Mouse (Mus musculus) heart, adult 2 months (tissue): Measurements from ENCODE around the gene Ptprq. TPM values are rescaled to one million over a fixed set of nuclear protein-coding genes. Genes with fewer than 3 reads are reported as not detected.

Experiments used
- DNase-seq, 2 experiments: peaks; one replicate each; pipeline ENCODE4 v3.0.0; 2021
- H3K27ac ChIP-seq: fragments of 200-600 bp; 2 replicates; pipeline ENCODE4 v1.8.1; 2022
- H3K27me3 ChIP-seq: fragments of 200-500 bp; 2 replicates; pipeline ENCODE4 v1.6.1; 2012; ENCODE audit warnings: mild to moderate bottlenecking, low read length, inconsistent platforms, mixed read lengths; ENCODE audit not compliant: control insufficient read depth, insufficient read depth
- H3K36me3 ChIP-seq: fragments of 200-500 bp; 2 replicates; pipeline ENCODE4 v1.6.1; 2012; ENCODE audit warnings: low read length, inconsistent platforms; ENCODE audit not compliant: control insufficient read depth, insufficient read depth
- H3K4me1 ChIP-seq: fragments of 200-500 bp; 2 replicates; pipeline ENCODE4 v1.6.1; 2011; ENCODE audit warnings: low read length; ENCODE audit not compliant: control insufficient read depth, insufficient read depth
- H3K4me3 ChIP-seq: fragments of 200-600 bp; 2 replicates; pipeline ENCODE4 v1.8.1; 2022
- H3K79me2 ChIP-seq: fragments of 200-500 bp; replicated peaks from 2 replicates; pipeline ENCODE4 v1.6.1; 2012; ENCODE audit warnings: mild to moderate bottlenecking, inconsistent platforms, low read length, moderate library complexity, mixed read lengths; ENCODE audit not compliant: control insufficient read depth, insufficient read depth
- H3K9ac ChIP-seq: fragments of 200-500 bp; 2 replicates; pipeline ENCODE4 v1.6.1; 2012; ENCODE audit warnings: low read depth, mild to moderate bottlenecking, control low read depth, inconsistent platforms, low read length, mixed read lengths
- CTCF ChIP-seq: fragments of 200-600 bp; IDR thresholded peaks from 2 replicates; pipeline ENCODE4 v1.8.1; 2022; ENCODE audit warnings: antibody characterized with exemption, mild to moderate bottlenecking, moderate library complexity
- EP300 ChIP-seq: fragments of 200-500 bp; IDR thresholded peaks from 2 replicates; pipeline ENCODE4 v1.6.1; 2011; ENCODE audit warnings: low read depth, low read length, control low read depth; ENCODE audit not compliant: insufficient read depth
- POLR2A ChIP-seq: fragments of 200-500 bp; IDR thresholded peaks from 2 replicates; pipeline ENCODE4 v1.6.1; 2011; ENCODE audit warnings: mild to moderate bottlenecking, low read depth, low read length, control low read depth; ENCODE audit not compliant: insufficient read depth
- WGBS: fragments of 180-500 bp; shearing (Covaris S2); methylation state at CpG from one replicate; pipeline ENCODE4 v1.1.7; 2018; 5-methylcytosine and 5-hydroxymethylcytosine counted together
- intact Hi-C: fragments of 180-260 bp; cut with DNase I; formaldehyde crosslinking; loops from one replicate; pipeline ENCODE4 v1.15.1; 2025
- polyA plus RNA-seq: library from polyadenylated mRNA; depleted of rRNA; stranded (reverse); fragments of >200 nt; gene quantifications from 2 replicates; pipeline ENCODE4 v1.2.3, GENCODE M21; 2012
- total RNA-seq, 2 experiments: library from RNA; stranded (reverse); gene quantifications; 2 replicates each; pipeline ENCODE4 v1.2.3; 2021

The Ptprq gene
- total and polyA plus RNA-seq, 3 experiments: not detected

GRCm38 (mm10) chr10:107494568-107494967 lies 225.3 kb downstream of the Ptprq start, which contains the start of gene Myf6:
Gene Myf6 (minus strand): TSS chr10:107494737.
- no peak for TF ChIP-seq CTCF
- no peak for TF ChIP-seq EP300
- TF ChIP-seq POLR2A: no peak
- intact Hi-C loops: no loop called here
- Histone ChIP-seq H3K36me3 (peaks cover 2% of the 10 kb centered on the region; the same call in 1 of the 2 replicates), H3K79me2 (no peaks in the 10 kb centered on the region), H3K4me1 (no peaks in the 10 kb centered on the region), H3K27ac (no peak within 1 kb of the TSS), H3K4me3 (no peak within 1 kb of the TSS), H3K9ac (no peak within 1 kb of the TSS), H3K27me3 (no peaks in the 10 kb centered on the region)
- no peak for DNase-seq
- 89% methylated on average over 6 of the region's 6 CpGs for WGBS

DNA sequence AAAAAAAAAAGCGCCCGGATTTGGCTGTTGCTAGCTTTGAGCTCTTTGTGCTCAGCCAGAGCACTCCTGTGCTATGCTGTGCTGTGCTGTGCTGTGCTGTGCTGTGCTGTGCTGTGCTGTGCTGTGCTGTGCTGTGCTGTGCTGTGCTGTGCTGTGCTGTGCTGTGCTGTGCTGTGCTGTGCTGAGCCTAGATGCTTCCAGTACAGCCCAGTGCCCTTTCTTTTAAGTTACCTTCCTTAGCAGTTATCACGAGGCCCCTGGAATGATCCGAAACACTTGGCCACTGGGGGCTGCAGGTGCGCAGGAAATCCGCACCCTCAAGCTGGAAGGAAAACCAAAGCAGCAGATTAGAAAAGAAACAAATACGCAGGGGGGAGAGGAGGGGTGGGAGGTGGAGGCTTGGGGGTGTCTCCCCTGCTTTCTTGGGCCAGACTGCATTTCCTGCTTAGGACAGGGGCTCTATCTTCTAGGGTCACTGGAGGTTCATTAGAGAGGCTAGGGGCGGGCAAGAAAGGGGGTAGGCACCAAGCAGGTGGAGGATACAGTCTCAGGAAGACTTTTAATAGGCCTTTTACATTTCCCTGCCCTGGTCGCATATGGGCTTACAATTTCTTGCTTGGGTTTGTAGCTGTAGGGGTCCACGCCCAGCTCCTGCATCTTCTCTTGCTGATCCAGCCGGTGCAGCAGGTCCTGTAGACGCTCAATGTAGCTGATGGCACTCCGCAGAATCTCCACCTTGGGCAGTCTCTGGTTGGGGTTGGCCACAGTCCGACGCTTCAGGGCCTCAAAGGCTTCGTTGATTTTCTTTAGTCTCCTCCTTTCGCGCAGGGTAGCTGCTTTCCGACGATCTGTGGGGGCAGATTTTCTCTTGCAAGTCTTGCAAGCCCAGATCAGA lies 226.0 kb downstream of the Ptprq start:
- no peak overlapping the region for H3K27ac ChIP-seq
- no peaks in the 10 kb centered on the region for H3K27me3 ChIP-seq
- TF ChIP-seq EP300 (no peak), POLR2A (no peak), CTCF (no peak)
- H3K9ac ChIP-seq: no peak overlapping the region
- intact Hi-C loops: no loop called here
- H3K4me3 ChIP-seq: no peak overlapping the region
- no peak for DNase-seq
- 52% methylated on average over 20 of the region's 20 CpGs for WGBS
- H3K79me2 ChIP-seq: no peaks in the 10 kb centered on the region
- H3K36me3 ChIP-seq: no peaks in the 10 kb centered on the region
- H3K4me1 ChIP-seq: no peaks in the 10 kb centered on the region

DNA sequence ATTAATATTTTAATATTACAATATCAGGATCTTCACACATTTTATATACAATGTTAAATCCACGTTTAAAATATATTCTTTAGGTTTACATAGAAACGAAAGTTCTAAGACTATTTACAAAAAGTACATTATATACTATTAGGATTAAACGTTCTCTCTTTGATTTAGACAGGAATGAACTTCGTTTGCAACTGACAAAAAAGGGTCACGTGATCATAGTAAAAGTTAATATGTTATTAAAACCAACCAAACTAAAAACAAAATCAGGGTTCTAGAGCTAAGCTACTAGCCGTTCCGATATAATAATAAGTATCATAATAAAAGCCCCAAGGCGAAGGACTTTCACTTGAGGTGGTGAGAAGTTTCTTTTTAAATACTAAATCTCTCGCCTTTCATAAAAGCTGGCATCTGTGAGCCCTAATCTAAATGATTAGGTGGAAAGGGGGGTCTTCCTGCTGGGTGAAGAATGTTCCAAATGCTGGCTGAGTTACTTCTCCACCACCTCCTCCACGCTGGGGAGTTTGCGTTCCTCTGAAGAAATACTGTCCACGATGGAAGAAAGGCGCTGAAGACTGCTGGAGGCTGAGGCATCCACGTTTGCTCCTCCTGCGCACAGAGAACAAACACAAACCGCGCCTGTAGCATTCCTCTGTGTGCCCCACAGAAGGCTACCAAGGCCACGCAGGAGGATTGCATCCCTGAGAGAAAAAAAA lies 226.8 kb downstream of the Ptprq start:
- DNase-seq: no peak
- Histone ChIP-seq H3K9ac (no peak overlapping the region), H3K4me3 (no peak overlapping the region), H3K36me3 (no peaks in the 10 kb centered on the region), H3K27me3 (no peaks in the 10 kb centered on the region), H3K4me1 (no peaks in the 10 kb centered on the region), H3K79me2 (no peaks in the 10 kb centered on the region), H3K27ac (no peak overlapping the region)
- no peak for TF ChIP-seq POLR2A
- no peak for TF ChIP-seq CTCF
- no peak for TF ChIP-seq EP300
- WGBS: 29% methylated on average over 18 of the region's 18 CpGs
- intact Hi-C loops: no loop called here

DNA sequence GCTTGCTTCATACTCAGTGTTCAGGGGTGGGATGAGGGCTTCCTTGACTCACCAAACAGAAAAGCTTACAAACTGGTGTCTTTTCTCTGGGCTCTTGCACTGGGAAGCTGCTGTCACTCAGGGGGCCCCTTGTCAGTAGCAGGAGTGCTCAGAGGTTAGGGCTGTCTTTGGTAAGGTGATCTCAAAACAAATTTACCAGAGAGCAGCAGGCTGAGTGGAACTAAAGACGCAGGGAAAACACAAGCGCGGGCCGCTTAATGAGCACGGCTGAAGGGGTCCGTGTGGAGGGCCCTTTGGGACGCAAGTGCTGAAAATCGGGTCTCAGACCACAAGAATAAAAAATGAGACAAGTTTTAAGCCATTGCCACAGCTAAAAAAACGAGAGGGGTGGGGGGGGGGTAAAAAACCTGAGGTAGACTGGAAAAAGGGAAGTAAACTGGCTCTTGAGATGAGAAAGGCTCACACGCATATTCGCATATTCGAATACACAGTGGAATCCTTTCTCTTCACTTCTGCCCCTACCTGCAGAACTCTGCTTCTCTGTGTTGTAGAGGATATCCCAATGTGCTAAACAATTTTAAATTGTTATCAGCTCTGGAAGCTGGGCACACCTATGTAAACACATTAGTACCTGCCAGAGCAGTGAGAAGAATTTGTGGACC lies 231.1 kb downstream of the Ptprq start:
- intact Hi-C loops: no loop called here
- TF ChIP-seq CTCF: no peak
- TF ChIP-seq EP300: no peak
- no peak for TF ChIP-seq POLR2A
- Histone ChIP-seq H3K27ac (no peak overlapping the region), H3K36me3 (no peaks in the 10 kb centered on the region), H3K4me1 (no peaks in the 10 kb centered on the region), H3K4me3 (no peak overlapping the region), H3K27me3 (no peaks in the 10 kb centered on the region), H3K79me2 (no peaks in the 10 kb centered on the region), H3K9ac (no peak overlapping the region)
- DNase-seq: no peak
- WGBS: 43% methylated on average over 12 of the region's 12 CpGs

DNA sequence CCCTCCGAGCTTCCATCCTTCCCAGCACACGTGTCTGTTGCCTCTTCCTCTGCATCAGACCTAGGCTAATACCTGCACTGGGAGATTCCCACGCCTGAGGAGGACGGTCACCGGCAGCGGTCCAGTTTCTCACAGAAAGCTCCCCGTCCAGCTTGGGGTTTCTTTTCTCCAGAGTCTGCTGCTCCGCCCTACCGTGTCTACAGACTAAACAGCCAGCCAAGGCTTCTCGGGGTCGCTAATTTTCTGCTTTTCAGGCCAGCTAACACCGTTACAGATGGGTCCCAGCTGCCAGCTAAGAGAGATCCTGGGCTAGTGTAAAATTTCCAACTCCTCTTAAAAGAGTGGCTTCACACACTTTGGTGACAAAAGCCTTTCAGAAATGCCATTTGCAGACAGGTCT lies 233.1 kb downstream of the Ptprq start:
- 57% methylated on average over 12 of the region's 12 CpGs for WGBS
- Histone ChIP-seq H3K27ac (no peak overlapping the region), H3K4me1 (no peaks in the 10 kb centered on the region), H3K79me2 (no peaks in the 10 kb centered on the region), H3K4me3 (no peak overlapping the region), H3K36me3 (no peaks in the 10 kb centered on the region), H3K27me3 (no peaks in the 10 kb centered on the region), H3K9ac (no peak overlapping the region)
- intact Hi-C loops: no loop called here
- TF ChIP-seq CTCF (no peak), EP300 (no peak)
- no peak for DNase-seq
